Mouse (Mus musculus) midbrain, embryonic 14.5 days (tissue): ENCODE results near the gene Tex10. TPM values are rescaled to one million over a fixed set of nuclear protein-coding genes. Genes with fewer than 3 reads are reported as not detected.

Experiments used
- ATAC-seq: fragments of 200-750 bp; cut with Nextera tagmentation; 2 replicates; pipeline ENCODE4 v1.8.0; 2017; ENCODE audit warnings: moderate number of reproducible peaks, moderate library complexity; ENCODE audit not compliant: low FRiP score, low TSS enrichment
- DNase-seq: peaks from one replicate; pipeline ENCODE4 v3.0.0-alpha.2; 2015
- H3K27ac ChIP-seq: fragments of 300-500 bp; sonication (generic); replicated peaks from 2 replicates; pipeline ENCODE4 v1.5.1; 2014; ENCODE audit warnings: mild to moderate bottlenecking, low read depth, low read length, moderate library complexity
- H3K27me3 ChIP-seq: fragments of 300-500 bp; sonication (generic); 2 replicates; pipeline ENCODE4 v1.6.1; 2014; ENCODE audit warnings: low read length, control low read depth, mixed read lengths; ENCODE audit not compliant: control insufficient read depth, insufficient read depth
- H3K36me3 ChIP-seq: fragments of 300-500 bp; sonication (generic); 2 replicates; pipeline ENCODE4 v1.6.1; 2014; ENCODE audit warnings: low read length, control low read depth; ENCODE audit not compliant: control insufficient read depth, insufficient read depth
- H3K4me1 ChIP-seq: fragments of 300-500 bp; sonication (generic); 2 replicates; pipeline ENCODE4 v1.6.1; 2014; ENCODE audit warnings: mild to moderate bottlenecking, antibody characterized with exemption, low read length, control low read depth; ENCODE audit not compliant: control insufficient read depth, insufficient read depth
- H3K4me2 ChIP-seq: fragments of 300-500 bp; sonication (generic); 2 replicates; pipeline ENCODE4 v1.6.1; 2014; ENCODE audit warnings: mild to moderate bottlenecking, low read length, moderate library complexity
- H3K4me3 ChIP-seq: fragments of 300-500 bp; sonication (generic); replicated peaks from 2 replicates; pipeline ENCODE4 v1.5.1; 2014; ENCODE audit warnings: low read depth, low read length
- H3K9ac ChIP-seq: fragments of 300-500 bp; sonication (generic); replicated peaks from 2 replicates; pipeline ENCODE4 v1.6.1; 2014; ENCODE audit warnings: mild to moderate bottlenecking, low read length, moderate library complexity
- H3K9me3 ChIP-seq: fragments of 300-500 bp; sonication (generic); 2 replicates; pipeline ENCODE4 v1.6.1; 2016; ENCODE audit warnings: low read length, control low read depth, mixed read lengths; ENCODE audit not compliant: control insufficient read depth
- WGBS: fragments of 180-500 bp; shearing (Covaris S2); extraction: QIAGEN DNeasy Blood & Tissue Kit; methylation state at CpG from one replicate; pipeline ENCODE4 v1.1.7; 2014; 5-methylcytosine and 5-hydroxymethylcytosine counted together
- polyA plus RNA-seq: library from polyadenylated mRNA; unstranded; fragments of >200 nt; fragmentation: Nextera tagmentation; extraction: Ambion mirVana; gene quantifications from 2 replicates; pipeline ENCODE4 v1.2.1, GENCODE M21; 2014

Gene Tex10
- polyA plus RNA-seq = 38.5 and 57.1 TPM in 2 replicates

DNA sequence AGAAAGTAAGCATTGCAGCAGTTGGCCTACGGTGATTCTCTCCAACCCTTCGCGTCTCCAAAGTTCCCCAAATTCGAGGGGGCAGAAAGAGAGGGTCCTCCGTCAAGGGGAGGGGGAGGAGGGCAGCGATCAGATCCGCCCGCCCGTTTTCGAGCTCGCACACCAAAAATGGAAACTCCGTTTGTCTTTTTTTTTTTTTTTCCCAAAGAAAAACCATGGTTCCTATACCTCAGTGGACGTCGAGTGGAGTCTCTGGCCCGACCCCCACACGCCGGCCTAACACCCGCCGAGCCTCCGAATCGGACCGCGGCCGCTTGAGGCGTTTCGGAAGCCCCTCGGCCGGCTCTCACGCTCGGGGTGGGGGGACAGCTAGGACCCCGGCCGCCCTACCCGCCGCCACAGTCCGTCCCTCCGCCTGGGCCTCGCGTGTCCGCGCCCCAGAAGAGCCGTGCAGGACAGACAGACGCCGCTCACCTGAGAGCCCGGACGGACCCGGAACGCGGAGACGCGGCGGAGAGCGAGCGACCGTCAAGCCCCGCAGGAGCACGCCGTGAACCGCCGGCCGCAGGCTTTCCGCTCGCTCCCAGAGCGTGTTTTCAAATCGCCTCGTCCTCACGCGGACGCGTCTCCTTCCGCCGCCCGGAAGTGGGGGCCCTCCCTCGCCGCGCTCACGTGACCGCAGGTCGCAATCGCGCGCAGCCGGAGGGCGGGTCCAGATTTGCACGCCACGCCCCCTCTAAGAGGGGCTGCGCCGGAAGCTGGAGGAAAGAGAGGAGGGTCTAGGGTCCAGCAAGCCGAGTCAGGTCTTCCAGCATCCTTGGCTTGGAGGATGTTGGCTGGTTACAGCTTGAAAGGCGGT, at the start of gene Tex10:
TSS of gene Tex10 (minus strand) at position 668 of the 859 bp plus-strand sequence.
- H3K4me3 ChIP-seq = peak within 1 kb of the TSS; percentile 98
- H3K9ac ChIP-seq = peak within 1 kb of the TSS; percentile 85
- WGBS = under 1% methylated on average over 89 of the region's 89 CpGs
- DNase-seq (peak; percentile 97), ATAC-seq (peak; percentile 97)
- H3K4me2 ChIP-seq = peak within 1 kb of the TSS; percentile 91
- H3K36me3 ChIP-seq = peaks cover 8% of the 10 kb centered on the region
- H3K9me3 ChIP-seq = no peaks in the 10 kb centered on the region
- peaks cover 16% of the 10 kb centered on the region for H3K4me1 ChIP-seq
- no peaks in the 10 kb centered on the region for H3K27me3 ChIP-seq
- peak within 1 kb of the TSS; percentile 78 for H3K27ac ChIP-seq

DNA sequence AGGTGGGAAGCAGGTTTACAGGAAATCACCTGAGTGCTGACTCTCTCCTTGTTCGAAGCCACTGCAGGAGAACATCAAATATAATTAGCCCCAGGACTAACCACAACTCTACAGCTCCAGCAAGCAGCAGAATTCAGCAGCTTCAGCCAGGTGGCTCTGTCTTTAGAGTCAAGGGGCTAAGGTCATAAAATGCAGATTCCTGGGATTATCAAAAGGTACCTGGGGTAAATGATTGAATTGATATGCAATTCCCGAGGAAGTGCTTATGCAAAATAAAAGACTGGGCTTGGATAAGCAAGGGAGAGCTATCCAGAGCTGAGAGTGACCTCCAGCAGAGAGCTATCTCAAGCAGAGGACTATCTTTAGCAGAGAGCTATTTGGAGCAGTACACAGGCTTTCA, 37.6 kb upstream of the Tex10 start:
- 76% methylated on average over 2 of the region's 2 CpGs for WGBS
- Histone ChIP-seq H3K27me3 (no peaks in the 10 kb centered on the region), H3K36me3 (no peaks in the 10 kb centered on the region), H3K4me3 (no peak overlapping the region), H3K27ac (no peak overlapping the region), H3K9me3 (peaks cover 6% of the 10 kb centered on the region), H3K4me2 (no peak overlapping the region), H3K9ac (no peak overlapping the region), H3K4me1 (no peaks in the 10 kb centered on the region)
- ATAC-seq = no peak
- DNase-seq = no peak

DNA sequence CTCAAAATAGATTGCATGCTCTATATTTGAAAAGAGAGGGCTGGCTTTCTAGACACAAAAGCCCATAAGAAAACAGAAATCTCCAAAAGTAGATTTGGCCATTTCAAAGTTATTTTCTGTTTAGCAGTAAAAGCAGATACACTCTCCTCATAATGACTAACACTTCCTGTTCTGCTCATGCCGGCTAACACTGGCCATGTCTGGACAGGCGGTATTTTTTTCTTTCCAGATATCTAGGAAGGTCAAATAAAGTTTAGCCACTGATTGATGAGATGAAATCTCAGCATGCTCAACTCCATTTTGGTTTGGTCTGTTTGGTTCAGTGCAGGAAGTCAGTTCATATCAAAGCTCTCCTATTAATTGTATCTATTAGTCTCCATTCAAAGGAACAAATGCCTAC, 19.3 kb upstream of the Tex10 start:
- Histone ChIP-seq H3K4me2 (no peak overlapping the region), H3K27ac (no peak overlapping the region), H3K4me1 (0 out of 2 replicates have a peak, but pooled peaks cover 3% of the 10 kb centered on the region), H3K4me3 (no peak overlapping the region), H3K27me3 (no peaks in the 10 kb centered on the region), H3K36me3 (no peaks in the 10 kb centered on the region), H3K9ac (no peak overlapping the region), H3K9me3 (no peaks in the 10 kb centered on the region)
- 95% methylated on average over 2 of the region's 2 CpGs for WGBS
- ATAC-seq (no peak), DNase-seq (no peak)

DNA sequence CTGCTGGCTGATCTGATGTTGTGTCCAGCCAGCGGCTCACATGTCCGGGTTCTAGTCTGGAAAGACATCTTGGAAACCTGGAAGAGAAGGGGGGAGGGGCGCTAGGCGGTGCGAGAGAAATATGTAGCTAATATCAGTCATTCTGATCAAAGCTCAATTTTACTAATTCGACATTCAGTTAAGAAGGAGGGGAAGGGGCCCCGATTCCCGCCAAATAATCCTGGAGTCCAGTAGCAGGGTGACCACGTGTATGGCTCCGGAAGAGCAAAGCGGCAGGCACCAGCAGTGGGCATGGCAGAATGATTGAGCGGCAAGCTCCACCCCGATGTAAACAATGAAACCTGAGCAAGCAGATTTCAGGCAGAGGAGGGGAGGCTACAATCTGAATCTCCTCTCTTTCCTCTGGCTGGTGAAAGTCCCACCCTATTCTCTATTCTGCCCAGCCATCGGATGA, 18.1 kb upstream of the Tex10 start:
- H3K36me3 ChIP-seq = no peaks in the 10 kb centered on the region
- peak overlapping the region; percentile 37; the same call in 1 of the 2 replicates for H3K9ac ChIP-seq
- H3K9me3 ChIP-seq = no peaks in the 10 kb centered on the region
- WGBS = 10% methylated on average over 14 of the region's 14 CpGs
- no peak overlapping the region for H3K27ac ChIP-seq
- 0 out of 2 replicates have a peak, but pooled peaks cover 3% of the 10 kb centered on the region for H3K4me1 ChIP-seq
- H3K4me3 ChIP-seq = peak overlapping the region; percentile 28
- no peaks in the 10 kb centered on the region for H3K27me3 ChIP-seq
- DNase-seq = peak; percentile 64
- no peak for ATAC-seq
- H3K4me2 ChIP-seq = peak overlapping the region; percentile 54

DNA sequence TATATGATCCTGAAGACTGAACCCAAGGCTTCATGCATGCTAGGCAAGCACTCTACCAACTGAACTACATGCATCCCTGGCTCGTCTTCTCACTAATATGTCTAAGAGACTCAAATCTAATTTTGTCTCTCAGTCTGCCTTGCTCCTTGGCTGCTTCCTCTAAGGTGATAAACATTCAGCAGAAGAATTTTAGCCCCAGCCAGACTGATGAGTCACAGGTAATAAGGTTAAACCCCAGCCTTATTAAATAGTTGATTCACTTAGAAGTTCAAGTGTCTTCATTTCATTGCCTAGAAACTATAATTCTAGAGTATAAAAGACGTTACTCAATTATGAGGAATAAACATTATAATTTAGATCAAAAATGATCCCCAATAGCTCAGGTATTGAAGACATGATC, 15.7 kb upstream of the Tex10 start:
- 87% methylated on average over 2 of the region's 2 CpGs for WGBS
- no peak for DNase-seq
- H3K9me3 ChIP-seq = no peaks in the 10 kb centered on the region
- no peaks in the 10 kb centered on the region for H3K27me3 ChIP-seq
- H3K4me3 ChIP-seq = no peak overlapping the region
- 0 out of 2 replicates have a peak, but pooled peaks cover 3% of the 10 kb centered on the region for H3K4me1 ChIP-seq
- H3K9ac ChIP-seq = no peak overlapping the region
- H3K36me3 ChIP-seq = no peaks in the 10 kb centered on the region
- no peak for ATAC-seq
- no peak overlapping the region for H3K27ac ChIP-seq
- H3K4me2 ChIP-seq = no peak overlapping the region

DNA sequence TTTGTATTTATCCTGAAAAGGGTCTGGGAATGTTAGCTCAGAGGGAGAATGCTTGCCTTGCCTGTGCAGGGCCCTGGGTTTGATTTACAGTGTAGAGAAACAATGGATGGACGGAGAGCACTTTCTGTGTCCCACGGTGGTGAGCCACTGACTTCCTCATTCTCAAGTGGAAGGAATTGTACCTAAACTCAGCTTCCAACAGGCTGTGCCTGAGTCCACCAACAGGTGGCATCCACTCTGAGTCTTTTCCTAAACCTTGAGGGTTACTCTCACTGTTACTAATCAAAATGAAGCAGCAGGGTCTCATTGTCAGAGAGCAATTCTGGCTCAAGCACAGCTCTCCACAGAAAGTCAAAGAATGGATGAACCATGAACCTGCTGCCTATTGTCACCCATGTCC, 8.0 kb upstream of the Tex10 start:
- WGBS = 37% methylated on average over 2 of the region's 2 CpGs
- peaks cover 10% of the 10 kb centered on the region for H3K9me3 ChIP-seq
- DNase-seq = peak; percentile 52
- H3K27ac ChIP-seq = no peak overlapping the region
- no peaks in the 10 kb centered on the region for H3K36me3 ChIP-seq
- no peak overlapping the region for H3K4me2 ChIP-seq
- no peaks in the 10 kb centered on the region for H3K4me1 ChIP-seq
- H3K27me3 ChIP-seq = no peaks in the 10 kb centered on the region
- H3K4me3 ChIP-seq = no peak overlapping the region
- no peak for ATAC-seq
- no peak overlapping the region for H3K9ac ChIP-seq

DNA sequence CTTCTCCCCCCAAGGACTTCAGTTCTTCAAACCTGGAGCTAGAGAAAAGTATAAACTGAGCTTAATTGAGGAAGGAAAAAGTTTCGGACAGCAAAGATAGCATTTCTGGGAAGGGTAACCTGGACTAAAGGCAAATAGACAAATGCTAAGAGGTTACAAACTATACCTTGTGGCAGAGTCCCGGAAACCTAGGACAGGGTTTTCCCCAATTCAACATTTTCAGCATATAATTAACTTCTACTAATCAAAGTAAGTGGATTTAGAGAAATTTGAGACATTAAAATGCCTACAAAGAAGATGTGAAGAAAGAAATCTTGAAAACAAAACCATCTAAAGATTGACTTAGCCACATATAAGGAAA, 372 bp upstream of the Tex10 start:
- WGBS = 81% methylated on average over 2 of the region's 2 CpGs
- 0 out of 2 replicates have a peak overlapping the region, but pooled peaks have one; percentile 78 for H3K27ac ChIP-seq
- H3K9ac ChIP-seq = peak overlapping the region; percentile 85; the same call in 1 of the 2 replicates
- H3K4me1 ChIP-seq = peaks cover 16% of the 10 kb centered on the region
- no peak; the same call in 1 of the 2 replicates for ATAC-seq
- no peaks in the 10 kb centered on the region for H3K27me3 ChIP-seq
- peaks cover 2% of the 10 kb centered on the region for H3K36me3 ChIP-seq
- H3K4me2 ChIP-seq = peak overlapping the region; percentile 91
- peak overlapping the region; percentile 98 for H3K4me3 ChIP-seq
- H3K9me3 ChIP-seq = peaks cover 4% of the 10 kb centered on the region
- no peak for DNase-seq

DNA sequence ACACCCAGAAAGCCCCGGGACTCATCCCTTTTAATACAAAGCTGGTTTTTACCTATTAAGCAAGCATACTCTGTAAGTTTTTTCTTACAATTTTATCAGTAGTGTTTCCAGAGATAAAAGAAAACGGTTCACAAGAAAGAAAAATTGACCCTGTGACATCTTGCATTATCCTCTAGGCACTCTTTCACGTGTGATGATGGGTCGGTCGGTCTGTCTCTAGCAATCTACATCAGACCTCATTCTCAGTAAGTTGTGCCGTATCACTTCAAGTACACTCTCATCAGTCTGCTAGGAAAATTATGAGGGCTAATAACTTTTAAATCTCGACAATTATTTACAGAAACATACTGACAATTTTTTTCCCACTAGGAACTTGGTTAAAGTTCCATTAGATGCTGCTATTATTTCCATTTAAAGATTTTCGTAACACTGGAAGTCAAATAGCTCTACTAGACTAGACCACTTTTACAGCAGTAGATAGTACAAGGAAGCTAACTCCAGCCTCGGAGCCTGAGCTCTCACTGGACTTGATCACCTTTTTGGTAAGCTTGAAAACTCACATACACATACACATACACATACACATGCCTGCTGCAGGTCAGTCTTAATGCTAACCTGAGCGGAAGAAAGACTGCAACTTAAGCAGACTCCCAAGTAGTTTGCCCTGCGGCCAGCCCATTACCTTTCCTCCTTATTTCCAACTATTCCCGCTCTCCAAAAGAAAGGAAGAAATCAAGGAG, 1.0 kb downstream of the Tex10 start:
- ATAC-seq (no peak), DNase-seq (peak; percentile 17)
- peak overlapping the region; percentile 91 for H3K4me2 ChIP-seq
- H3K9ac ChIP-seq = peak overlapping the region; percentile 85
- peaks cover 16% of the 10 kb centered on the region for H3K4me1 ChIP-seq
- no peaks in the 10 kb centered on the region for H3K27me3 ChIP-seq
- H3K4me3 ChIP-seq = peak overlapping the region; percentile 98
- H3K27ac ChIP-seq = no peak overlapping the region
- peaks cover 12% of the 10 kb centered on the region for H3K36me3 ChIP-seq
- 17% methylated on average over 12 of the region's 12 CpGs for WGBS
- H3K9me3 ChIP-seq = no peaks in the 10 kb centered on the region
